Mouse (Mus musculus): ENCODE measurements around the gene Ttll10. TPM values are rescaled to one million over a fixed set of nuclear protein-coding genes. Genes with fewer than 3 reads are reported as not detected.

Ttll10 gene
- polyA plus RNA-seq, 1 experiment from 2014 or later: not detected

- no peak overlapping the region for H3K4me2 ChIP-seq
- WGBS: 4% methylated on average over 4 of the region's 4 CpGs
These were observed 4.8 kb upstream of the Ttll10 start for GRCm38 (mm10) chr4:156063861-156064509.

GRCm38 (mm10) chr4:156059713-156060112 is 499 bp upstream of the Ttll10 start:
- H3K4me2 ChIP-seq: no peak overlapping the region
- no peak overlapping the region for H3K4me3 ChIP-seq
- no peaks in the 10 kb centered on the region for H3K36me3 ChIP-seq
- H3K4me1 ChIP-seq (replicated peaks): peaks cover 4% of the 10 kb centered on the region; the same call in 1 of the 2 replicates
- no peaks in the 10 kb centered on the region for H3K27me3 ChIP-seq
- 45% methylated on average over 10 of the region's 10 CpGs for WGBS
- ATAC-seq (ENCODE audit: low FRiP score, low read depth): peak; percentile 11; the same call in 1 of the 2 replicates
- no peak overlapping the region for H3K9ac ChIP-seq
- H3K27ac ChIP-seq (replicated peaks): no peak overlapping the region
- no peaks in the 10 kb centered on the region for H3K9me3 ChIP-seq

More at GRCm38 (mm10) chr4:156063861-156064509, 4.8 kb upstream of the Ttll10 start:
- no peak overlapping the region for H3K27ac ChIP-seq (replicated peaks)
- H3K9me3 ChIP-seq: no peaks in the 10 kb centered on the region
- H3K36me3 ChIP-seq: no peaks in the 10 kb centered on the region
- no peak overlapping the region for H3K9ac ChIP-seq
- peaks cover 4% of the 10 kb centered on the region; the same call in 1 of the 2 replicates for H3K4me1 ChIP-seq (replicated peaks)
- H3K27me3 ChIP-seq: no peaks in the 10 kb centered on the region
- no peak overlapping the region for H3K4me3 ChIP-seq
- ATAC-seq (ENCODE audit: low FRiP score, low read depth): no peak

GRCm38 (mm10) chr4:156058826-156059225 is 388 bp downstream of the Ttll10 start:
- Histone ChIP-seq H3K36me3 (no peaks in the 10 kb centered on the region), H3K4me3 (no peak overlapping the region), H3K4me1 (replicated peaks) (peaks cover under 1% of the 10 kb centered on the region; the same call in 1 of the 2 replicates), H3K9me3 (no peaks in the 10 kb centered on the region), H3K9ac (no peak overlapping the region), H3K27ac (replicated peaks) (no peak overlapping the region), H3K4me2 (no peak overlapping the region), H3K27me3 (no peaks in the 10 kb centered on the region)
- WGBS: 79% methylated on average over 9 of the region's 9 CpGs
- no peak for ATAC-seq (ENCODE audit: low FRiP score, low read depth)

- no peak overlapping the region for H3K4me2 ChIP-seq
- no peak overlapping the region for H3K27ac ChIP-seq (replicated peaks)
- ATAC-seq (ENCODE audit: low FRiP score, low read depth): no peak
- 71% methylated on average over 10 of the region's 10 CpGs for WGBS
- H3K4me1 ChIP-seq (replicated peaks): no peaks in the 10 kb centered on the region
- no peak overlapping the region for H3K4me3 ChIP-seq
- H3K27me3 ChIP-seq: no peaks in the 10 kb centered on the region
- H3K9me3 ChIP-seq: no peaks in the 10 kb centered on the region
- no peaks in the 10 kb centered on the region for H3K36me3 ChIP-seq
- no peak overlapping the region for H3K9ac ChIP-seq
These were observed 1.5 kb downstream of the Ttll10 start for GRCm38 (mm10) chr4:156057702-156058101.

GRCm38 (mm10) chr4:156055173-156055572 is 4.0 kb downstream of the Ttll10 start:
- 90% methylated on average over 5 of the region's 5 CpGs for WGBS
- Histone ChIP-seq H3K9ac (no peak overlapping the region), H3K4me3 (no peak overlapping the region), H3K36me3 (no peaks in the 10 kb centered on the region), H3K27me3 (no peaks in the 10 kb centered on the region), H3K27ac (replicated peaks) (no peak overlapping the region), H3K4me1 (replicated peaks) (no peaks in the 10 kb centered on the region), H3K9me3 (no peaks in the 10 kb centered on the region), H3K4me2 (no peak overlapping the region)
- no peak for ATAC-seq (ENCODE audit: low FRiP score, low read depth)

GRCm38 (mm10) chr4:156054606-156055005 is 4.6 kb downstream of the Ttll10 start:
- H3K36me3 ChIP-seq: no peaks in the 10 kb centered on the region
- H3K9ac ChIP-seq: no peak overlapping the region
- no peak overlapping the region for H3K4me3 ChIP-seq
- H3K4me1 ChIP-seq (replicated peaks): no peaks in the 10 kb centered on the region
- 94% methylated on average over 6 of the region's 6 CpGs for WGBS
- ATAC-seq (ENCODE audit: low FRiP score, low read depth): no peak
- H3K27ac ChIP-seq (replicated peaks): no peak overlapping the region
- no peak overlapping the region for H3K4me2 ChIP-seq
- H3K27me3 ChIP-seq: no peaks in the 10 kb centered on the region
- H3K9me3 ChIP-seq: no peaks in the 10 kb centered on the region

GRCm38 (mm10) chr4:156054130-156054529 is 5.1 kb downstream of the Ttll10 start:
- no peak overlapping the region for H3K9ac ChIP-seq
- no peaks in the 10 kb centered on the region for H3K9me3 ChIP-seq
- no peak overlapping the region for H3K27ac ChIP-seq (replicated peaks)
- H3K4me1 ChIP-seq (replicated peaks): no peaks in the 10 kb centered on the region
- no peaks in the 10 kb centered on the region for H3K27me3 ChIP-seq
- H3K36me3 ChIP-seq: no peaks in the 10 kb centered on the region
- no peak overlapping the region for H3K4me3 ChIP-seq
- no peak for ATAC-seq (ENCODE audit: low FRiP score, low read depth)
- H3K4me2 ChIP-seq: no peak overlapping the region
- 89% methylated on average over 4 of the region's 4 CpGs for WGBS

- H3K9ac ChIP-seq: no peak overlapping the region
- H3K27me3 ChIP-seq: no peaks in the 10 kb centered on the region
- no peaks in the 10 kb centered on the region for H3K36me3 ChIP-seq
- H3K4me3 ChIP-seq: no peak overlapping the region
- no peak for ATAC-seq (ENCODE audit: low FRiP score, low read depth)
- H3K27ac ChIP-seq (replicated peaks): no peak overlapping the region
- WGBS: 91% methylated on average over 4 of the region's 4 CpGs
- no peaks in the 10 kb centered on the region for H3K9me3 ChIP-seq
- no peaks in the 10 kb centered on the region for H3K4me1 ChIP-seq (replicated peaks)
- no peak overlapping the region for H3K4me2 ChIP-seq
These were observed 6.1 kb downstream of the Ttll10 start for GRCm38 (mm10) chr4:156053113-156053512.

GRCm38 (mm10) chr4:156050391-156050980 is 8.7 kb downstream of the Ttll10 start:
- Histone ChIP-seq H3K4me3 (no peak overlapping the region), H3K4me1 (replicated peaks) (no peaks in the 10 kb centered on the region), H3K4me2 (no peak overlapping the region), H3K27ac (replicated peaks) (no peak overlapping the region), H3K9me3 (no peaks in the 10 kb centered on the region), H3K9ac (no peak overlapping the region), H3K27me3 (no peaks in the 10 kb centered on the region), H3K36me3 (no peaks in the 10 kb centered on the region)
- 69% methylated on average over 6 of the region's 6 CpGs for WGBS
- ATAC-seq (ENCODE audit: low FRiP score, low read depth): no peak

GRCm38 (mm10) chr4:156049779-156050178 is 9.4 kb downstream of the Ttll10 start:
- ATAC-seq (ENCODE audit: low FRiP score, low read depth): no peak
- H3K36me3 ChIP-seq: no peaks in the 10 kb centered on the region

GRCm38 (mm10) chr4:156044754-156045153 is 14.5 kb downstream of the Ttll10 start:
- H3K9me3 ChIP-seq: no peaks in the 10 kb centered on the region
- WGBS: 76% methylated on average over 5 of the region's 5 CpGs
- no peak overlapping the region for H3K27ac ChIP-seq (replicated peaks)
- H3K36me3 ChIP-seq: no peaks in the 10 kb centered on the region
- H3K4me3 ChIP-seq: no peak overlapping the region
- H3K4me2 ChIP-seq: no peak overlapping the region
- H3K9ac ChIP-seq: no peak overlapping the region
- ATAC-seq (ENCODE audit: low FRiP score, low read depth): no peak
- no peaks in the 10 kb centered on the region for H3K4me1 ChIP-seq (replicated peaks)
- H3K27me3 ChIP-seq: no peaks in the 10 kb centered on the region

More at GRCm38 (mm10) chr4:156049779-156050178, 9.4 kb downstream of the Ttll10 start:
- Histone ChIP-seq H3K27ac (replicated peaks) (no peak overlapping the region), H3K27me3 (no peaks in the 10 kb centered on the region), H3K4me3 (no peak overlapping the region), H3K9me3 (no peaks in the 10 kb centered on the region), H3K4me1 (replicated peaks) (no peaks in the 10 kb centered on the region), H3K9ac (no peak overlapping the region), H3K4me2 (no peak overlapping the region)
- 81% methylated on average over 3 of the region's 3 CpGs for WGBS

GRCm38 (mm10) chr4:156034901-156035300 is 24.3 kb downstream of the Ttll10 start:
- no peak for ATAC-seq (ENCODE audit: low FRiP score, low read depth)
- WGBS: 6% methylated on average over 25 of the region's 25 CpGs
- Histone ChIP-seq H3K4me3 (peak overlapping the region; percentile 28), H3K27ac (replicated peaks) (no peak overlapping the region), H3K36me3 (no peaks in the 10 kb centered on the region), H3K4me1 (replicated peaks) (peaks cover 42% of the 10 kb centered on the region), H3K4me2 (peak overlapping the region; percentile 52), H3K27me3 (peaks cover 19% of the 10 kb centered on the region), H3K9ac (0 out of 2 replicates have a peak overlapping the region, but pooled peaks have one; percentile 2), H3K9me3 (no peaks in the 10 kb centered on the region)
